Mouse (Mus musculus) liver, embryonic 14.5 days (tissue): ENCODE data around the gene Grin2b. TPM values are rescaled to one million over a fixed set of nuclear protein-coding genes. Genes with fewer than 3 reads are reported as not detected.
A peak's percentile ranks its signal among the peaks of the same experiment; 100 is the strongest.

ENCODE experiments used
- ATAC-seq: fragments of 200-750 bp; cut with Nextera tagmentation; 2 replicates; pipeline ENCODE4 v1.8.0; 2017; ENCODE audit warnings: moderate number of reproducible peaks, mild to moderate bottlenecking, moderate library complexity; ENCODE audit not compliant: insufficient read depth
- DNase-seq, 3 experiments: peaks; one replicate each; pipeline ENCODE4 v3.0.0-alpha.2; 2012 to 2013; ENCODE audit warnings: low read depth in 3 of 3, low spot score in 3 of 3
- H3K27ac ChIP-seq: fragments of 300-500 bp; sonication (generic); 2 replicates; pipeline ENCODE4 v1.5.1; 2014; ENCODE audit warnings: moderate library complexity, mild to moderate bottlenecking, control low read depth, inconsistent platforms
- H3K27me3 ChIP-seq: fragments of 300-500 bp; sonication (generic); 2 replicates; pipeline ENCODE4 v1.6.1; 2014; ENCODE audit warnings: mild to moderate bottlenecking, low read length, moderate library complexity; ENCODE audit not compliant: control insufficient read depth, insufficient read depth
- H3K36me3 ChIP-seq: fragments of 300-500 bp; sonication (generic); replicated peaks from 2 replicates; pipeline ENCODE4 v1.6.1; 2014; ENCODE audit warnings: low read depth; ENCODE audit not compliant: control insufficient read depth, insufficient read depth
- H3K4me1 ChIP-seq, 2 experiments: fragments of 200-500 bp in 1 of 2; fragments of 300-500 bp in 1 of 2; sonication (generic) in 1 of 2; replicated peaks; 2 replicates each; pipeline ENCODE4 v1.6.1; 2012 to 2014; ENCODE audit warnings: antibody characterized with exemption in 1 of 2, inconsistent platforms in 1 of 2, low read length in 1 of 2; ENCODE audit not compliant: control insufficient read depth in 2 of 2, insufficient read depth in 2 of 2
- H3K4me2 ChIP-seq: fragments of 300-500 bp; sonication (generic); 2 replicates; pipeline ENCODE4 v1.6.1; 2014; ENCODE audit warnings: low read depth, mild to moderate bottlenecking, control low read depth, moderate library complexity
- H3K4me3 ChIP-seq, 2 experiments: fragments of 200-500 bp in 1 of 2; fragments of 300-500 bp in 1 of 2; sonication (generic) in 1 of 2; 2 replicates each; pipeline ENCODE4 v1.5.1; 2012 to 2014; ENCODE audit warnings: low read depth in 2 of 2, low read length in 2 of 2, mild to moderate bottlenecking in 2 of 2, control low read depth in 1 of 2, inconsistent platforms in 1 of 2, moderate library complexity in 1 of 2; ENCODE audit not compliant: insufficient read depth in 1 of 2
- H3K9ac ChIP-seq: fragments of 300-500 bp; sonication (generic); replicated peaks from 2 replicates; pipeline ENCODE4 v1.6.1; 2014; ENCODE audit warnings: mild to moderate bottlenecking, control low read depth, moderate library complexity
- H3K9me3 ChIP-seq: fragments of 300-500 bp; sonication (generic); 2 replicates; pipeline ENCODE4 v1.6.1; 2016; ENCODE audit warnings: low read length, mixed read lengths; ENCODE audit not compliant: control insufficient read depth
- CTCF ChIP-seq: IDR thresholded peaks from 2 replicates; pipeline ENCODE4 v1.5.1; 2016; ENCODE audit warnings: antibody characterized with exemption, low read depth, control low read depth
- EP300 ChIP-seq: IDR thresholded peaks from 2 replicates; pipeline ENCODE4 v1.6.1; 2016; ENCODE audit warnings: antibody characterized with exemption, low read depth
- WGBS: fragments of 180-500 bp; shearing (Covaris S2); extraction: QIAGEN DNeasy Blood & Tissue Kit; methylation state at CpG from one replicate; pipeline ENCODE4 v1.1.7; 2014; ENCODE audit not compliant: insufficient replicate concordance; 5-methylcytosine and 5-hydroxymethylcytosine counted together
- polyA plus RNA-seq, 2 experiments: library from polyadenylated mRNA; depleted of rRNA in 1 of 2; stranded (reverse) in 1 of 2; unstranded in 1 of 2; fragments of >200 nt; fragmentation: Nextera tagmentation in 1 of 2; extraction: Ambion mirVana in 1 of 2; gene quantifications; 2 replicates each; pipeline versions ENCODE4 v1.2.1 to v1.2.3; 2012 to 2014

The Grin2b gene
- polyA plus RNA-seq (2012; rRNA removed) (under 0.01 and 0.01 TPM in 2 replicates), polyA plus RNA-seq (2014; fragmentation: Nextera tagmentation; extraction: Ambion mirVana) (not detected in 2 replicates)

DNA sequence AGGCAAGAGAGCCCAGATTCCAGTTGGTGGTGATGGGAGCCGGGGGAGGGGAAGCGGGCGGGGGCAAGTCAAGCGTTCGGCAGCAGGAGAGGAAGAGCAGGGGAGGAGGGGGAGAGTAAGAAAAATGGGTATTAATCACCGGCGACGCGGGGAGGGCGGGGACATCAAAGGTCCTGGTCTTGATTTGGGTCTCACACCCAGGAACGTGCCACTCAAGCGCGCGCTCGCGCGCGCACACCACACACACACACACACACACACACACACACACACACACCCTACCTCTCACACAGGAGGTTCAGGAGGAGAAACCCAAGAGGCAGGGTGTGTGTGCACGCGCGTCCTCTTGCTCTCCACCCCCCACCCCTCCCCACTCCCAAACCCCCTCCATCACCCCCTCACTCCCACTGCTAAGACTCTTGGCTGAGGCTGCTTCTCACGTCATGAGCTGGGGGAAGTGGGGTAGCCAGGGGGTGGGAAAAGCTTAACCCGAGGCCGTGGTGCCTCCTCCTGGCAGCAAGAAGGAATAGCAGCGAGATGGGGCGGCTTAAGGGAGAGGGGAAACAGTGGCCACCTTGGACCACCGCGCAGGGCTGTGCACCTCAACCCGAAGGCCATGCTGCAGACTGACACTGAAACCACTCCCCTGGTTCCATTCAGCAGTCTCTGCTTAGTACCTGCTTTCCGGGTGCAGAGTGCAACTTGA lies at the start of gene Grin2b:
Gene Grin2b (minus strand): TSS at position 321 of the 706 bp plus-strand sequence.
- TF ChIP-seq EP300 (no peak), CTCF (0 out of 2 replicates have a peak, but pooled peaks have one; percentile 16)
- peaks cover 10% of the 10 kb centered on the region for H3K27me3 ChIP-seq
- no peak within 1 kb of the TSS for H3K4me2 ChIP-seq
- WGBS: 2% methylated on average over 25 of the region's 30 CpGs
- no peaks in the 10 kb centered on the region for H3K36me3 ChIP-seq
- ATAC-seq (no peak), DNase-seq (no peak)
- no peaks in the 10 kb centered on the region for H3K4me1 ChIP-seq
- H3K27ac ChIP-seq: no peak within 1 kb of the TSS
- no peak within 1 kb of the TSS for H3K9ac ChIP-seq
- no peaks in the 10 kb centered on the region for H3K9me3 ChIP-seq
- H3K4me3 ChIP-seq: no peak within 1 kb of the TSS

DNA sequence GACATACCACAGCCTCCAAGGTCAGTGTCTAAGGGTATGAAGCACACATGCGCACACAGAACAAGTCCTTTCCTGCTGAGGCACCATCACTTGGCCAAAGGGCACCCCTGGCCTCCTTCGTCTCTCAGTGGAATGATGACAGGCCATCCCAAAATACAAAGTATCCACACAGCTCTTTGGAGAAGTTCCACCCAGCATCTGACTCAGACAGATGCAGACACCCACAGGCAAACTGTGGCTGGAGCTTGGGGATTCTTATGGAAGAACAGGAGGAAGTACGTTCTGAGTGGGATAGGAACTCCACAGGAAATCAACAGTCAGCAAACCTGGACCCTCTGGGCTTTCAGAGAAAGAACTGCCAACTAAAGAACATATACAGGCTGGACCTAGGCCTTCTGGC lies 48.6 kb upstream of the Grin2b start:
- H3K27ac ChIP-seq: no peak overlapping the region
- no peak overlapping the region for H3K4me3 ChIP-seq
- H3K9me3 ChIP-seq: no peaks in the 10 kb centered on the region
- TF ChIP-seq CTCF (no peak), EP300 (no peak)
- no peaks in the 10 kb centered on the region for H3K4me1 ChIP-seq
- 65% methylated on average over 3 of the region's 3 CpGs for WGBS
- H3K9ac ChIP-seq: no peak overlapping the region
- H3K27me3 ChIP-seq: no peaks in the 10 kb centered on the region
- DNase-seq (no peak), ATAC-seq (no peak)
- H3K4me2 ChIP-seq: no peak overlapping the region
- H3K36me3 ChIP-seq: no peaks in the 10 kb centered on the region

DNA sequence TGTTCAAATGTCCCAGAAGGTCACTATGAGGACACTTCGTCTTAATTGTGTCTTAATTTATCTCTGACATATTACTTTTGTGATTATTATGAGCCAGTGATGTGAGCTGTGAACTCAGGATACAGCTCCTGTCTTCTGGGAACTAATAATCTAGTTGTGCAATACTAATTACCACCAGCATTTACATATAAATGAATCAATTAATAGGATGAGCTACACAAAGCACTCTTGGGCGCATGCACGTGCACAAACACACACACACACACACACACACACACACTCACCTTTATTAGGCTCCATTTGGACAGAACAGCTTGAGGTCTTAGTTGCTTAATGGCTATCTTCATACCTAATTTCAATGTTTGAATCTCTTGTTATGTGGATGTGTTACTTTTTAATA lies 37.1 kb upstream of the Grin2b start:
- H3K4me3 ChIP-seq: no peak overlapping the region
- 59% methylated on average over 3 of the region's 3 CpGs for WGBS
- H3K9ac ChIP-seq: no peak overlapping the region
- no peak overlapping the region for H3K27ac ChIP-seq
- no peaks in the 10 kb centered on the region for H3K36me3 ChIP-seq
- H3K4me2 ChIP-seq: no peak overlapping the region
- no peaks in the 10 kb centered on the region; the same call in 1 of the 2 replicates for H3K9me3 ChIP-seq
- DNase-seq: no peak
- no peaks in the 10 kb centered on the region for H3K4me1 ChIP-seq
- TF ChIP-seq CTCF (no peak), EP300 (no peak)
- no peaks in the 10 kb centered on the region for H3K27me3 ChIP-seq
- no peak for ATAC-seq

DNA sequence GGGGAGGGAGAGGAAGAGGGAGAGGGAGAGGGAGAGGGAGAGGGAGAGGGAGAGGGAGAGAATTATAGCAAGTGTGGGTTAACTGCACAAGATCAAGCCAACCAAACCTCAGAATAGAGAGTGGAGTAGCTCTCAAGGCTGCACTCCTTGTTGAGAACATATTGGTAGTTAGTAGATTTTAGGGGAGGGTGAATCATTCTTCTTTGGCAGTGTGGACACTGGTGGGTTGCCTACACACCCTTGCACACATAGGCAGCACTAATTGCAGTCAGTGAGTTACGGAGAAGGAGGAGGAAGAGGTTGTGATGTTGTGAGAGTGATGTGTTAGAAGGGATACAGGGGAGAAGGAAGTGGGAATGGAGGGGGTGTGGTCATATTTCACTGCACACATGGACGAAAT lies 26.5 kb upstream of the Grin2b start:
- H3K9ac ChIP-seq: no peak overlapping the region
- H3K27me3 ChIP-seq: no peaks in the 10 kb centered on the region
- H3K4me1 ChIP-seq: no peaks in the 10 kb centered on the region
- DNase-seq (no peak), ATAC-seq (no peak)
- H3K4me3 ChIP-seq: no peak overlapping the region
- H3K36me3 ChIP-seq: no peaks in the 10 kb centered on the region
- no peak overlapping the region for H3K4me2 ChIP-seq
- WGBS: 65% methylated on average over 2 of the region's 2 CpGs
- TF ChIP-seq EP300 (no peak), CTCF (no peak)
- no peak overlapping the region for H3K27ac ChIP-seq
- no peaks in the 10 kb centered on the region for H3K9me3 ChIP-seq

DNA sequence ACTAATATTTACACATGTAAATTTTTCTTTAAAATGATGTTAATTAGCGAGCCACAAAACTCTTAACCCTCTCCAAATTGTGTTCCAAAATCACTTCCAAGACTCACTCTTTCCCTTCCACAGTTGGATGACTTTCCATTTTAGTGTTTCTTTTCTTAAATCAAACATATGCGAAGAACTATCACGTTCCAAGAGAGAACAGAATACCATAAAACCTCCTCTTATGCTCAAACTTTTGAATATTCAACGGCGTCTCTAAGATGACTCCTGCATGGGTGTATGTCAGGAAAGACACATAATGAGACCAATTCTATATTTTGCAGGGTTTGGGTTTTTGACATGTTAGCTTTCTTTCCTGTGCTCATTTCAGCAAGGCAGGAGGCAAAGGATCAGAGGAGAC lies 21.3 kb upstream of the Grin2b start:
- no peak for DNase-seq
- Histone ChIP-seq H3K27ac (no peak overlapping the region), H3K4me3 (no peak overlapping the region), H3K4me2 (no peak overlapping the region), H3K9me3 (no peaks in the 10 kb centered on the region), H3K4me1 (no peaks in the 10 kb centered on the region), H3K27me3 (no peaks in the 10 kb centered on the region), H3K9ac (no peak overlapping the region), H3K36me3 (no peaks in the 10 kb centered on the region)
- TF ChIP-seq EP300: no peak
- TF ChIP-seq CTCF: no peak
- 66% methylated on average over 5 of the region's 5 CpGs for WGBS
- ATAC-seq: no peak
